Mouse (Mus musculus): ENCODE measurements around the gene Bhlhb9. TPM values are rescaled to one million over a fixed set of nuclear protein-coding genes. Genes with fewer than 3 reads are reported as not detected.
"Not testable (repeated sequence)": the region's sequence is repeated elsewhere in the genome, so short reads cannot be mapped to it uniquely, and the experiment has no call there.

Gene Bhlhb9
- total RNA-seq (2021) = 10 to 100 TPM; 67.0 to 73.8 TPM
- long read RNA-seq, transcript Bhlhb9-204 (5 exons, 2,812 nt) = major isoform, 57 of 112 reads
- long read RNA-seq, transcript Bhlhb9-201 (5 exons, 2,823 nt) = minor isoform, 8 of 112 reads
- long read RNA-seq, partial matches to known transcripts = 7 of 112 reads
- long read RNA-seq, other reads (novel, unspliced or antisense) = 40 of 112 reads

DNA sequence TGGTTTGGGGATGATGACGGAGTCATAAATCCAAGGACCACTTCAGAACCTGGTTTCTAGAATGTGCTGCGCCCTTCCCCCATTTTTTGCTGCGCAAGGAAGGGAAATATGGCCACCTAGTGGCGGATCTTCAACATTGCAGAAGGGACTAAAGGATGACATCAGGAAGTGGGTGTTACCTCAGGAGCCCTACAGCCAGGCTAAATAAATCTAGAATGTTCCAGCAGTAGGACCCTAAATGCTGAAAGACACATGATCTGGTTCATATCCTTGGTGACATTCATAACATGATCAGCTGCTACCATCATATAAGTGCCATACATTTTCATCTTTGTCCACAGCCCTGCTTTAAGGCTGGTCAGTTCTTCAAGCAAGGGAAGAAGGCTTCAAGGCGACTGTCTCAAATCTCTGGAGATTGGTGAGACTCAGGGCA lies at the start of gene Bhlhb9:
Bhlhb9 (plus strand) TSS at position 383 of the 433 bp plus-strand sequence.
- peak; percentile 40 to 66 for DNase-seq (ENCODE audit: low spot score in 2 of 2)

- peak; percentile 49 to 89 for DNase-seq (ENCODE audit: low spot score in 2 of 2)
These were observed 44.6 kb upstream of the Bhlhb9 start for GRCm38 (mm10) chrX:135752832-135753231.

- peak in 1 of 2 experiments; percentile 42 for DNase-seq (ENCODE audit: low spot score in 2 of 2)
These were observed 35.7 kb upstream of the Bhlhb9 start for GRCm38 (mm10) chrX:135761707-135762106.

GRCm38 (mm10) chrX:135768043-135768548 lies 29.3 kb upstream of the Bhlhb9 start:
- DNase-seq (ENCODE audit: low spot score in 2 of 2) = no peak

GRCm38 (mm10) chrX:135768565-135768964 lies 28.8 kb upstream of the Bhlhb9 start:
- no peak for DNase-seq (ENCODE audit: low spot score in 2 of 2)

DNA sequence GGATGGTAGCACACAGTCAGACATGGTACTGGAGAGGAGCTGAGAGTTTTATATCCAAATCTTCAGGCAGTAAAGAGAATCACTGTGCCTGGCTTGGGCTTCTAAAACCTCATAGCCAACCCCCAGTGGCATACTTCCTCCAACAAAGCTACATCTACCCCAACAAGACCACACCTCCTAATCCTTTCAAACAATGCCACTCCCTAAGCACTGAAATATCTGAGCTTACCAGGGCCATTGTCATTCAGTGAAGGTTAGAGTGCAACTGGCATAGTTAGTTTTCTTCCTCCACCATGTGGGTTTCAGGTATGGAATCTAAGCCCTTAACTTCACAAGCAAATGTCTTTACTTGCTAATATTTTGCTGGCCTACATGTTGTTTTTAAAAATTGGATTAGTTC lies 5.9 kb upstream of the Bhlhb9 start:
- no peak for DNase-seq (ENCODE audit: low spot score in 2 of 2)

- no peak for DNase-seq (ENCODE audit: low spot score in 2 of 2)
These were observed 5.1 kb upstream of the Bhlhb9 start for GRCm38 (mm10) chrX:135792326-135792725.

DNA sequence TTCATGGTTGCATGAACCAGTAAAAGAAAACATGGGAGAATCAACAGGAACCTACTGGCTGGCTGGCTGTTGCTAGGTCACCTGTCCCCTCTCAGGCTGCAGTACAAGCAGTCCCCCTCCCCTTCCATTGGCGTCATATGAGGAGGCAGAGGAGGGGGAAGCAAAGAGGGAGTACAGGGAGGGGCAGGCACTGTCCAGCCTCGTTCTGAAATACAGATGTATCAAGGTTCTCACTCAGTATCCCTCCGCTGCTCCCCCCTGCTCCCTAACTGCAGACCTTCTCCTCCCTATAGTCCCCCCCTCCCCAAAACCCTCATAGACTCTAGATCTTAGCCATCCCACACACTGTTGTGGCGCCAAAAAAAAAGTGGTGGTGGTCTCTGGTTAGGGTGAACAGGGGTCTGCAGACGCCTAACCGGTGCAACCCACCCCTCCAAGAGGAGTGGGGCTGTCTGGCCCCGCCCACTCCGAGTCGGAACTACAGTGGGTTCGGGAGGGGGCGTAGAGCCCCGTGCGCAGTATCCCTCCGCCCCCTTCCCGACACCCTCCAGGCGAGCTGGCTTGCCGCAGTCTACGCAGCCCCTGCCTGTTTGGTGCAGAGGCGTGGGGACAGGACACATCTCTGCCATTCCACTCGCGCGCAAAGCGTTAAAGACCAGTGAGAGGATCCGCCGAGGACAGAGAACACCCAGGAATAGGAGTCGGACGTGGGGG lies 1.6 kb upstream of the Bhlhb9 start:
- DNase-seq (ENCODE audit: low spot score in 2 of 2) = peak; percentile 49 to 58

DNA sequence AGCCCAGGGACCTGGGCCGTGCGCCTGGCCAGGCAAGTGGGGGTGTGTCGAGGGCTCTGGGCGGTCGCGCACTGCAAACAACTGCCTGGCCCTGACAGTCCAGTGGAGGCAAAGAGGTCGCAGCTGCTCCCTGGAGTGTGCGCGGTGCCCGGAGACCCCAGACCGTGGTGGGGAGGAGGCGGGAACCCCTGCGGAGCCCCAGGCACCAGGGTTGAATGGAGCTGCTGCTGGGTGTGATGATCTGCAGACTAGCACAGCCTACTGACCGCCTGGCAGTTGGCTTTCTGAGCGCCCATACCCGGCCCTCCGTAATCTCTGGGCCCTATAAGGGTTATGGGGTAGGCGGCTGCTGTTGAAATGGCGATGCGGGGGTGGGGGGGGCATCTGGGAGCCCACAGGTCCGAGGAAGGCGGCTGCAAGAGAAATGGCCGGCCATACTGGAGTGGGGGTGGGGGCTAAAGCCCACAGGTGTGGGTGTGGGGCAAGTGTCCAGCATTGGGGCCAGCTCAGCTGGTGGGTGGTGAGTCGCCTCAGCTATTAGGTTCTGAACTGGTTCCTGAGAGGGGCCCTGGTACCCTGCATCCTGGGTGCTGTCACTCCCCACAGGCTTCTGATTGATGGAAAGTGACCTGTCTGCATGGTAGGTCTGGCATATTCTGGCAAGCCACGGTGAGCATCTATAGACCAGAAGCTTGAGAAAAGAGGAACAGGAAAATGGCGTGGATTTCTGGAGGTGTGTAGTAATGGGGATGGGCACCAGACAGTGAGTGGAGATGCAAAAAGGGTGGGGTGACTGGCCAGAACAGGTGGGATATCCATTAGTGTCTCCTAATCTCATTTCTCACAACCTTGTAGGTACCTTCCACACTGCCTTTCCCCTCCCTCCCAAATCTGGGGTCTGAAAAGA lies 836 bp upstream of the Bhlhb9 start:
- peak in 1 of 2 experiments; percentile 17 for DNase-seq (ENCODE audit: low spot score in 2 of 2)

- DNase-seq (ENCODE audit: low spot score in 2 of 2) = no peak
These were observed 6.8 kb downstream of the Bhlhb9 start for GRCm38 (mm10) chrX:135804149-135804548.

DNA sequence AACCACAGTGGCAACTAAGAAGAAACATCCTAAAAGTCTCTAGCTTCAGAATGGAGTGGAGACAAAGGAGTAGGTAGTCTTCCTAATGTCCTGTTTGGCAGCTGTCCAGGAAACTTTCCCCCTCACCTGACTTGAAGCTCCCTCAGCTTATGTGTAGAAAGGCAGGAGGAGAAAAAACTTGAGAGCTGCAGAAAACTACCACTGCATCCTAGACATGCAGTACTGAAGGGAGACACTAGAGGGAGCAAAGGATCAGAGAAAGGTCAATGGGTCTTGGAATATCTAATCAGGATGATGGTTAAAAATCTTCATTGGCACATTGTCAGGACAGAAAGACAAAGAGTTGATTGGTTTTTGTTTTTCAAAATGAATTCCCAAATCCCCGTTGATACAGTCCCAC lies 8.4 kb downstream of the Bhlhb9 start:
- peak in 1 of 2 experiments; percentile 70 for DNase-seq (ENCODE audit: low spot score in 2 of 2)

DNA sequence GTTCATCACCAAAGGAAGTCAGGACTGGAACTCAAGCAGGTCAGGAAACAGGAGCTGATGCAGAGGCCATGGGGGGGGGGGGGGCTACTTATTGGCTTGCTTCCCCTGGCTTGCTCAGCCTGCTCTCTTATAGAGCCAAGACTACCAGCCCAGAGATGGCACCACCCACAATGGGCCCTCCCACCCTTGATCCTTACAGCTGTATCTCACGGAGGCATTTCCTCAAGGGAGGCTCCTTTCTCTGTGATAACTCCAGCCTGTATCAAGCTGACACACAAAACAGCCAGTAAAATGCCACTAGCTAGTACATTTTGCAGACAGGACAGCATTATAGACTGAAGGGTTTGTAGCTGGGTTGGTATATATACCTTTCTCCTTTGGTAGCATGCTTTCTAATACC lies 38.5 kb downstream of the Bhlhb9 start:
- DNase-seq (ENCODE audit: low spot score in 2 of 2) = not testable (repeated sequence)

GRCm38 (mm10) chrX:135837896-135838295 lies 40.5 kb downstream of the Bhlhb9 start:
- no peak for DNase-seq (ENCODE audit: low spot score in 2 of 2)

GRCm38 (mm10) chrX:135838521-135839360 lies 41.3 kb downstream of the Bhlhb9 start, which contains the start of gene Gprasp2:
Gene Gprasp2, plus strand, starts transcription at chrX:135839034.
- DNase-seq (ENCODE audit: low spot score in 2 of 2) = peak; percentile 51 to 67

GRCm38 (mm10) chrX:135839397-135840391 lies 42.3 kb downstream of the Bhlhb9 start:
- peak; percentile 38 to 43 for DNase-seq (ENCODE audit: low spot score in 2 of 2)

GRCm38 (mm10) chrX:135866806-135867205 lies 69.4 kb downstream of the Bhlhb9 start:
- DNase-seq (ENCODE audit: low spot score in 2 of 2) = not testable (repeated sequence)

DNA sequence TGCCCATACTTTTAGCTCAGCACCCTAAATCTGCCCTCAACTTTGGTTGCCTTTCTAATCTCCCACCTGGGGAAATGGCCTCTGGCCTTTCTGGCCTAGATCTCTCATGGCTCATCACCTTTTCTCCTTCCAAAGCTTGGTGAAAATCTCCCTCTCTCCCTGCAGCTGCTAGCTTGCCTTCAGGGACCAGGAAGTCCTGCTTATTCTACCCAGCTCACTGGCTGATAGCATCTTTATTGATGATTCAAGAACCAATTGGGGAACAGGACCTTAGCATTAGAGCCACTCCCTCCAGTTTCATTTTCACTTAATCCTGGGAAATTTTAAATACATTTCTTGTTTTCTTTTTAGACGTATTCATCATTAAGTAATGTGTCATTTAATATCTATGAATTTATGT lies 79.3 kb downstream of the Bhlhb9 start:
- DNase-seq (ENCODE audit: low spot score in 2 of 2) = no peak

- no peak for DNase-seq (ENCODE audit: low spot score in 2 of 2)
These were observed 82.2 kb downstream of the Bhlhb9 start for GRCm38 (mm10) chrX:135879626-135880025.

Measured in layer of hippocampus, adult 18-20 months (tissue).